Mouse (Mus musculus): ENCODE results near the gene Etfa. TPM values are rescaled to one million over a fixed set of nuclear protein-coding genes. Genes with fewer than 3 reads are reported as not detected.

The Etfa gene
- total RNA-seq, 2 experiments from 2014 or later, result 38.7 to 39.4 TPM

DNA sequence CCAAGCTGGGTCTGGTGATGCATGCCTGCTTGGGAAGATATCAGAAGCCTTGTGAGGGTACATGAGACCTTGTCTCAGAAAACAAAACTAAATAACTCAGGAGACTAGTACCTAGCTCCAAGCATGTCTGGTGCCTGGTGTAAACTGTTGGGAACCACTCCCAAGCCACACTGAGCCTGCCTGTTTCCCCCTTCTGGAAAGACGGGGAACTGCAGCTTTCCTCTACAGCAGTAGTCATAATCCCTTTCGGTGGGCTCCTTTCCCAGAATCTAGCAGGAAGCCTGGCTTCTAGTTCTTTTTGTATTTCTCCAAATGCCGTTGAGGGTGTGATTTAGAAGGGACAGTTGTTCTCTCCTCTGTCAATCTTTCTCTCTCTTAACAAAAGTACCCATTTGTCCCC is 23.9 kb upstream of the Etfa start:
- peak; percentile 79 for DNase-seq
- intact Hi-C loops (cut with DNase I), result no loop called here

DNA sequence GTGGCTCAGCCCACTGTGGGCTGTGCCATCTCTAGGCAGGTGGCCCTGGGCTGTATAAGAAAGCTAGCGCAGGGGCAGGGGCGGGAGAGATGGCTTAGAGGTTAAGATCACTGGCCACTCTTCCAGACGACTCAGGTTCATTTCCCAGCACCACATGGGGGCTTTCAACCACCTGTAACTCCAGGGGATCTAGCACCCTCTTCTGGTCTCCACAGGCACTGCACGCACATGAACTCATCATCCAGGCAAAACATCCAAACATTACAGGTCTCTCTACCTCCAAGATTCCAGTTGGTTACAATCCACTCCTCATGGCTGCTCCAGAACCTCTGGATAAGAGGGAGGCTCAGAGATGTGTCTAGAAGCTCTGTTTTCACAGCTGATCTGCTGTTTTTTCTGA is 13.7 kb upstream of the Etfa start:
- DNase-seq, result no peak
- intact Hi-C loops (cut with DNase I), result no loop called here

DNA sequence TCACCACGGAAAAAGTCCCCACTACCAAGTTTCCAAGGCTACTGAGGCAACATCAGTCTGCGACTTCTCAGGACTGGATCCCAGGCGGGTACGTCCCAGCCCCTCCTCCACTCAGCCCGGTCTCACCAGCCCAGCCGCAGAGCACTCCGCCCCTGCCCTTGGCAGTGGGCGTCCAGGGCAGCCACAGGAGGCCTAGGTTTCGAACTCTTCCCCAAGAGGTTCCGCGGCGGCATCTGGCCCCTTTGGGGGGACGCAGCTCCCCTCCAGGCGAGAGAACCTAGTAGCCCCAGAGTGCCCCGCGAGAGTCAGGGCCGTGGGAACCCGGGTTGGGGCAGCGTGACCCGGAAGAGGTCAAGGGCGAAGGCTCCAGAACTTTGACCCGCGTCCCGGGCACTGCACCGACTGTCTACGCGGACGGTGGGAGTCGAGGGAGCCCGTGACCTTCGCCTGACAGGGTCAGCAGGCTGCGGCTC is 486 bp downstream of the Etfa start:
- DNase-seq, result peak; percentile 52
- intact Hi-C loops (cut with DNase I), result no loop called here

DNA sequence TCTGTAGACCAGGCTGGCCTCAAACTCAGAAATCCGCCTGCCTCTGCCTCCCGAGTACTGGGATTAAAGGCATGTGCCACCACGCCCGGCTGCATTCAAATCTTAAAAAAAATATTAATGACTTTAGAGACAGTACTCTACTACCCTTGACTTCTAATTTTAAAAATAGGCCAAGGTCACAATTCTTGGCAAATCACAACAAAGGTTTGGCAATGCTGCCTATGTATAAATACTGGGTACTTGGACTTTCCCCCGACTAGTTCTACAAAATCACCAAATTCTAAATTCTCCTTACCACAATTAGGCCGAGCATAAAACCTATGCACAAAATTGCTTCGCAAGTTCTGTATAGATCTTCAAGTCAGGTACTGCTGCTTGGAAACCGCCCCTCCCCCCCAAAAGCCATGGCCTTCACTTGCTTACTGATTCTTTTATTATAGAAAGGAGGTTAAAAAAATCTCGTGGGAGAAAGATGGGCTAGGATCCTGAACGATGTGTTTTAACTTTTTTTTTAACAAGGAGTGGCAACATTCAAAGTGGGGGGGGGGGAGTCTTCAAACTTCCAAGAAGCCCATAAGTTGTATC is 1.3 kb downstream of the Etfa start:
- DNase-seq, result peak; percentile 5
- intact Hi-C loops (cut with DNase I), result no loop called here

DNA sequence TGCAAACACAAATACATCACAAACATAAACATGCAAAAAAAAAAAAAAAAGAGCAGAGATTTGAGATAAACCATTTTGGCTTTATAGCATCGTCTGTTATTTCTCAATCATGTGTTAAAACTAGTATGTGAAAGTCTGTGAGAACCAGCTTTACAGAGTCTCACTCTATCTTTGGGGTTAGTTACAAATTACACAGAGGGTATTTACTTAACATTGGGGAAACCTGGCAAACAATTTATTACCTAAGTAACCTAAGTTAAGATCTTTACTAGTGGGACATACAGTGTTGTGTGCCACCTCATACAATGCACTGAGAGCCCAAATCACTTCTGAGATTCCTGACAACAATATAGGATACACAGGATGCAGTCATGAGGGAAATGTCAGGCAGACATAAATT is 2.3 kb downstream of the Etfa start:
- intact Hi-C loops (cut with DNase I), result no loop called here
- no peak for DNase-seq

DNA sequence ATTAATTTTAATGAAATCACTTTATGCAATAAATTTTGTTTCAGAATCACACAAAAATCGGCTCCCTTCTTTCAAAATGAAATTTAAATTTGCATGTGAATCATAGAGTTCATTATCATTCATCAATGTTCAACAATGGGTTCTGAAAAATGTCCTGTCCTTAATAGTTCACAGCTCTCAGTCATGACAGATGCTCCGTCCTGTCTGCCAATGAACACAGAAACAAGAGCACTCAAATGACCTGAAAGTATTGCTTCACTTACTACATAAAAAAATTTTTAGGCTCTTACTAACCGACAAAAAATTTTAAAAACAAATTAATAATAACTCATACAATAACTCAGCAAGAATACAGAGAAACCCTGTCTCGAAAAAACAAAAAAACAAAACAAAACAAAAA is 3.3 kb downstream of the Etfa start:
- intact Hi-C loops (cut with DNase I), result no loop called here
- DNase-seq, result no peak

DNA sequence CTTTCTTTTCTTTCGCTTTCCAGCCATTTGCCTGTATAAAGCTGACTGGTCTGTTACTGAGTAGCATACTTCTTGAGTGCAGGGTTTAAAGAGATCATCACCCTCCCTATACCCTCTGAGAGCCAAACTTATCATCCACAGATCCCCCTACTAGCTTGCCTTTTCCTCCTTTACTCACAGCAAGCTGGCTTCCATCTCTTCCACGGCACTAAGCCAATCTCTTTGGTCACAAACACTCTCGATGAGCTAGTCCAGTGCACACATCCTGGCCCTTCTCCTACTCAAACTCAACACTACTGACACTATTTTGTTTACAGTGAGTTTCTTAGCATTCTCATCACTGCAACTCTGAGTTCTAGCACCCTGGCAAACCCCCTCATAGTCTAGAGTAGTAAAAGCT is 4.1 kb downstream of the Etfa start:
- DNase-seq, result no peak
- intact Hi-C loops (cut with DNase I), result no loop called here

DNA sequence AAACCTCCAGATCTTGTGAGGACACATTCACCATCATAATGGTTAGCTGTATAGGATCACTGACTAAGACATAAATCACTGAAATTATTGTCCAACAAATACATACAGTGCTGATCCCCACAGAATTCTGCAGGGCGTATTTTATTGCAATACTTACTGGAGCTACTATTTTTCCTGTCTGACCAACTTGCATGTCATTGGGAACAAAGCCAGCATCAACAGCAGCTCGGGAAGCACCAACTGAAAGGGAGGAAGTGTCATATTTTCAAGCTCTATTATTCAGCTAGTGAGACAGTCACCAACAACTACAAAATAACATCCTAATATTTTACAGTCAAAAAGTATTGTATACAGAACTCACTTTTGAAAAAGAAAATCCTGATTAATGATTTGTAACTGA is 29.9 kb downstream of the Etfa start:
- intact Hi-C loops (cut with DNase I), result no loop called here
- no peak for DNase-seq

DNA sequence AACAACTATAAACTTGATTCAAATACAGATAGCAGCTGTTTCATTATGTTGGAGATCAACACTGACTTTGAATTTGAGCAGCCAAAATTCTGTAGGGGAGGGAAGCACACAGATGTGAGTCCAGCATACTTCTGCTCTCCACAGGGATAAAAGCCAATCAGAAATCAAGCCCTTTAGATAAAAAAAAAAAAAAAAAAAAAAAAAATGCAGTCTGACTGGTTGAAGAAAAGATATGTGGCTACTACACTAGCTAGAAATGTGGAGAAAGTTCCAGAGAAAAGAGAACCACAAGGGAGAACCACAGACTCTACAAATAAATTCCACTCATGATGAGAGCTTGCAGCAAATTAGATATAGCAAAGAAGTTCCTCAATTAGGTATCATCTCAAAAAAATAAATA is 33.3 kb downstream of the Etfa start:
- no peak for DNase-seq
- intact Hi-C loops (cut with DNase I), result no loop called here

DNA sequence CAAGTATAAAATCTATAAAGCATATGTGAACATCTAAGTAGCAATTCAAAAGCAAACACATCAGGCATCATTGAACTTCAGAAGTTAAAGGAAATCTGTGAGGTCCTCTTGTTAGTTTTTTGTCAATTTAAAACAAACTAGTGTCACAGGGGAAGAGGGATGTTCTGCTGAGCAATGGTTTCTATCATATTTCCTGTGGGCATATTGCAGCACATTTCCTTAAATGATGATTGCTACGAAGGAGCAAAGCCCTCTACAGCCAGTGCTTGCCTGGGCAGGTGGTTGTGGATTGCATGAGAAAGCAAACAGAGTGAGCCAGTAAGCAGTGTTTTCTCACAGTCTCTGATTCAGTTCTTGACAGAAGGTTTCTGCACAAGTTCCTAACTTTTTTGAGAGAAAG is 36.0 kb downstream of the Etfa start:
- DNase-seq, result no peak
- intact Hi-C loops (cut with DNase I), result no loop called here

DNA sequence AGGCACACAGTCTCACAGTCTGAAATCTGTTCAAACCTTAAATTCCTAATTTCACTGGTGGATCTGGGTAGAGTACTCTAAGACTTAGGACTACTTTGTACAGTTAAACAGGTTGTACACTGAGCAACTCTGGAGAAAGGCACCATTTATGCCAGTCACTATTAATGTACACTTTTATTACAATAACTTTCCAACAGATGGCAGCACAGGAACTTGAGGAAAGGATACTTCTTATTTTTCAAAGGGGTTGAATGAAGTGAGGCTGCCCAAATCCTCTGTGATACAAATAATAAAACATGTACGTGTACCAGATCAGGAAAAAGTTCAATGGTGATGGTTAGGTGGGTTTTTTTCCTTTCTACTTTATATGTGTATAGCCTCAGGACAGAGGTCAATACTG is 43.6 kb downstream of the Etfa start:
- no peak for DNase-seq
- intact Hi-C loops (cut with DNase I), result no loop called here

DNA sequence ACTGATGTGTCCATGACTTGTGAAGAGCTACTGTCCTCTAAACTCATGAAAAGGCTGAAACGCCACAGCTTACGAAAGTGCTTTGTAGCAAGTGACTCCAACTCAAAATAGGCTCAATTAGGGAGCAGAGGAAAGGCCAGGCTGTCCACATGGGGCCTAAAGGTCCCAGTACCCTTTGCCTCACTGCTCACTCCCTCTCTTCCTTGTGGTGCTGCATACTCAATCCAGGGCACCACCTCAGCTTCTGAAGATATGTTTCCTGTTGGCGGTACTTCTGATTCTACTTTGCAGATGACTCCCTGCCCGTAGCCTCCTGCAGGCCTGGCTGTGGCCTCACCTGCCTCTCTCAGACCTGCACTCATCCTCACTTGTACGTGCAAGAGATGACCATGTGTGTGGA is 58.7 kb downstream of the Etfa start:
- DNase-seq, result no peak
- intact Hi-C loops (cut with DNase I), result no loop called here

DNA sequence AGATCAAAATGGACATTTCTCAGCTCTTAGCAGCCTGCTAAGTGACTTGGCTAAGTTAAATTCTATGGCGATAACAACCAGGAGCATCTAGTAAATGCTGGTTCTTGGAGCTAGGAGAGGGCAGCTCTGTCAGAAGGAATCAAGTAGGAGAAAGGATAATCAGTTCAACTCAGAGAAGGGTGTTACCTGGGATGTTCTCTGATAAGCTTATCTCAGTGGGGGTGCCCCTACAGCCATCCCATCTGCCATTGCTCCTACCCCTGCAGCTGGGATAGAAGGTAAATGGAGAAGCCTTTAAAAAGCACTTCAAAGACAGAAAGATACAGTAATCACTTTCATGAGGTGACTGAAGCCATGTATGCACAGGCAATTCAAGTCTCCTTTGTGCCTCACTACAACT is 59.1 kb downstream of the Etfa start:
- no peak for DNase-seq
- intact Hi-C loops (cut with DNase I), result no loop called here

DNA sequence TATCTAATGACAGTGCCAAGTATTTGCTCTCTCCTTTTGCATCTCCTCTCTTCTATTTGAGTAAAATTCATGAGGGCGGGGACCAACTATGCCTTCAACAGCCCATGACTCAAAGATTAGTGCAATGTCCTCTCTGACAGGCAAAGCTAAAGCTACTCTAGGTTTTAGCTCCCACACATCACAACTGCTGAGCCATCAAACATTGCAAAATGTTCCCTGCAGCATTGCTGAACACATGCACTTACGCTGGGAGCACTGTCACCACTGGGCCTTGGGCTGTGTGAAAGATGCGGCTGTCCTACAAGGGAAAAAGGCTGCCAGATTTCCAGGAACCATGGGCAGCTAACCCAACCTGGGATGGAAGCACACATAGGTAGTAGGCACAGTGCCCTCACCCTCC is 60.6 kb downstream of the Etfa start:
- DNase-seq, result no peak
- intact Hi-C loops (cut with DNase I), result no loop called here

DNA sequence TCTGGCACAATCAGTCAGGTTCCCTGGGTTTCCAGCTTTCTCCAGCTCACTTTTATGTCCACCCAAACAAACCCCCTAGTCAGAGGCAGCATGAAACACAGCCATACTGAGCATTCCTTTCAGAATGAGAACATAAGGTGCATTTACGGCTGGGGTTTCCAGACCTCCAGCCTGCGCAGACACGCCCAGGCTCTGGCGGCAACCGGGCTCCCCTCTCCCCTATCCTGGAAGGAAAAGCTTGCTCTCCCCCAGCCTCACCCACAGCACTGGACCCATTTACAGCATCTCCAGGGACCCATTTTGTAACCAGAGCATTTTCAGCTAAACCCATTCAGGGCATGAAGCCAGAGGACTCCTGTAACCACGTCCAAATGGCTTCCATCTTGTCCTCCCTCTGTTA is 62.0 kb downstream of the Etfa start:
- DNase-seq, result no peak

DNA sequence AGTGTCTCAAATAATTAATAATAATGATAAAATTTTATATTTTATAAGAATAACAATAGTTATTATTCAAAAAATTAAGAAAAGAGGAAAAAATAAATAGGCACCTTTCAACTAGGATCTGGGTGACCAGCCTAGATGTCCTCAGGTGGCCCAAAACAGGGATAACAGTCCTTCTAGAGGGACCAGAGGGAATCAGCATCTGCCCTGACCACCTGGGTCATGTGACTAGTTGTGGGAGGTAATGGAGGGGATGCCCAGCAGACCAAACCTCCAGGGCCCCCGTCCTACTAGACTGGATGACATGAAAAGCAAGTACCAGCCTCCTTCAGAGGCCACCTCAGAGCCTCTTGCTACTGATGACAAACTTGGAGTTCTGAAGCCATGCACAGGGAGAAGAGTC is 62.9 kb downstream of the Etfa start:
- DNase-seq, result no peak
- intact Hi-C loops (cut with DNase I), result no loop called here

More for the DNA sequence above, 62.0 kb downstream of the Etfa start:
- intact Hi-C loops (cut with DNase I), result no loop called here

DNA sequence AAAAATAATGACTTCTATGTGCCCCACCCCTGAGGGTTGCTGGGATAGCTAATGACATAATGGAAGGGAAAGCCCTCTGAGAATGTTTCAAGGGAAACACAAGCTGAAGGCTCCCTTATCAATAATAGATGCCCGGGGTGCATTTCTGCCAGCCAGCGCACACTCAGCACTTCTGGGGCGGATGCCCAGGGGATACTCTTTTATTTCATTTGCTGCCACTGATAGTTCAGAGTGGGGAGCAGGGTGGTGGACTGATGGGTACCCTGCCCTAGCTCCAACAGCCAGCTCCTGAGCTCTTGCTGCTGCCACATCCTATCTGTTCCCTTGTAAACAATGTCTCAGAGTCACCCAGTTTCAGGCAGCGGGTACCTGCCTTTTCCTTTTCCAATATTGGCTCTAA is 64.5 kb downstream of the Etfa start:
- intact Hi-C loops (cut with DNase I), result no loop called here
- DNase-seq, result no peak

DNA sequence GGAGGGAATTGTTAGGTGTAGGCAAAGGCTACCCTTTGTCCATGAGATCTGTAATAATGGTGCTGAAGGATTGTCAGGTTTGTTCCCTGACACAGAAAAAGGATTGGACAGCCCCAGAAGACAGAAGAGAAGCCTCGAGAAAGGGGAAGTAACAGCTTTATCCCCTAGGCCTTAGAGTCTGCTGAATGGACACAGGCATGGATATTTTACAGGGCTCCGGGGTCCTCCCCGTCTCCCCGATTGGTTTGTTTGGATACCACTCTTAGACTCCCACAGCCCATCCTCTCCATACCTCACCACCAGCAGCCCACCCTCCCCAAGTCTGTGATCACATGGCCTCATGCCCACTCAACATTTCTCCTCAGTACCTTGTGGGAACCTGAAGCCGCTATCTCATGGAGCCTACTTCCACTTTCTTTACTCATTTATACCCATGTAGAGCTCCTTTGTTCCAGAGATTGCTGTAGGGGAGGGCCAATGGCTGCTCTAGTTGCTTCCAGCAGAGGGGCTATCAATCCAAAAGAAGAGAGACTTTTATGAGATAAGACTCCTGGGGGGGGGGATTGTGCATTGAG is 72.8 kb downstream of the Etfa start:
- intact Hi-C loops (cut with DNase I), result no loop called here
- DNase-seq, result no peak

DNA sequence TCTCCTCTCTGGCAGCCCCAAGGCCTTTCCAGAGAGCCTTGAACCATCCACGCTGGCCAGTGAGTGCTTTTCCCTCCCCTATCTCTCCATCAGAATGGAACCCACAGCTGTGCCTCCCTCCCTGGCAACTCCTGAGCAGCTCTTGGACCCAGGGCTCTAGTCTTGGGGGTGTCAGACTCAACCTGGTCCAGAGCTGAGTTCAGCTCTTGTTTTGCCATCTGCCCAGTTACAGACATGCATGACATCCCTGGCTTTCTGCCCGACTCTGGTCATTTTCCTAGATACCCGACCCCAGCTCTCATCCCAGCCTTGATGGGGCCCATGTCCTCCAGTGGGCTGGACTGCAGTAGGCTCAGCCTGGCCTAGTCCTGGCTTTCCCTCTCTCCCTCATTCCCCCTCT is 73.6 kb downstream of the Etfa start:
- peak; percentile 48 for DNase-seq
- intact Hi-C loops (cut with DNase I), result no loop called here

DNA sequence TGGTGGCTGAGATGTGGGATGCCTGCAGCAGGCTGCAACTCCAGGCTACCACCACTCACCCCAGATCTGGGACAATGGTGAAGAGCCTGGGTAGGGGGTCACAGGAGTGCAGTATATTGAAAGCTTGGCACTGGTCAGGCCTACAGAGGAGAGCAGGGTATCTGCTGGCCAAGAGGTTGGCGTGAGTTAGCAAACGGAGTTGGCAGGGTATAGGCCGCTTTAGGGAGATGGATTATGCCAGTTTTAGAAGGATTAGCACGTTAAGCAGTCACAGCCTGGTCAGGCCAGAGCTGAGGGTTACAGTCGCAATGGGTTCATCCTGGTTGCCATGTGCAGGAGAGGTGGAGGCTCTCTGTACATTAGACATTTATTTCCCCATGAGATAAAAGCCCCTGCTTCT is 78.2 kb downstream of the Etfa start:
- intact Hi-C loops (cut with DNase I), result no loop called here

DNA sequence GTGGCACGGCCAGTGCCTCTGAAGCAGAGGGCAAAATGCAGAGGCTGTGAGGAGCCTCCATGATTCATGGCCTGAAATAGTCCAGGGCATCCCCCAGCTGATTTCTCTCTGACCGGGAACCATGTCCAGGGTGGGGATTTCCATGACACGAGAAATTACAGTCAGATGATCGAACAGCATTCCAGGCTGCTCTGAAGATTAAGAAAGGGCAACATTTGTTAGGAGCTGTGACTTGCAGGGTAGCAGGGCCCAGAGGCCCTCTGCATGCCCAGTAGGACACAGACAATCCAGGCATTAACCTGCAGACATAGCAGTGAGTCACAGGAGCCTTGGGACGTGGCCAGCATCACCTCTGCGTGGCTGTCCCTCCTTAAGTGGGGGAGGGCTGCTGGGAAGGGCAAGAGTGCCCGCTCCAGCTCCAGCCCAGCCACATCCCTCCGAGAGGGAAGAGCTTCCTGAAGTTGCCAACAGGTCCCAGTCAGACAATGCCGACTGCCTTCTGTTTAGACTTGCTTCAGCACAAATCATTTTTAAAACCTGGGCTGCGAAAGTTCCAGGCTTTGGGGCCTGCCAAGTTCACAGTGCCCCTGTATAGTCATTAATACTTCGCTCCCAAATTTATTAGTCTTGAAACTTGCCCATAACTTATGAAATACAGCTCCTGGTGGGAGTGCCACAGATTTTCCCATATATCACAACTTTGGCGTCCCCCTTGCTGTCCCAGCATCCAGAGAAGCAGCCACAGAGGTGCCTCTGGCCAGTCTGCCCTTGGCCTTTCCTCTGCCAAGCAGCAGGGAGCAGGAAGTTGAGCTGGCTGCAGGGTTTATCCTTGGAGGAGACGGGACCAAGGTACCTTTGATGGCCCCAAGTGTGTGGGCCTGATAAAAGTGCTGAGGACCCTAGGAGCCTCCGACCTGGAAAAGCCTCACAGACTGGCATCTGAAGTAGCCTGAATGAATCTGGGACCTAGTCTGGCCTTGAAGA is 79.4 kb downstream of the Etfa start:
- no peak for DNase-seq
- intact Hi-C loops (cut with DNase I), result no loop called here

More for the DNA sequence above, 78.2 kb downstream of the Etfa start:
- DNase-seq, result no peak

DNA sequence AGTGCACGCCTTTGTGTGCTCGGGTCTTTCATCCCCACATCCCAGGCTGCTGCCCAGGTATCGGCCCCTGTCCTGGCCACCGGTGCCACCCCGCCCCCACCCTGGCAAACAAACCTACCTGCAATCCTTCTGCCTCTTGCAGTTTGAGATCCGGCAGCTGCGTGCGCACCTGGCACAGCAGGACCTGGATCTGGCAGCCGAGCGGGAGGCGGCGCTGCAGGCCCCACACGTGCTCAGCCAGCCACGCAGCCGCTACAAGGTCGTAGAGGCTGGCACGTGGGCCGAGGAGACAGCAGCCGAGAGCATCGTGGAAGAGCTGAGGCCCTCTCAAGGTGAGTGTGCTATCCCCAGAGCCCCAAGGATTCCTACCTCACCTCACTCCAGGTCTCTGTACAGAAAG is 81.9 kb downstream of the Etfa start:
- intact Hi-C loops (cut with DNase I), result no loop called here

More for the DNA sequence above, 81.9 kb downstream of the Etfa start:
- DNase-seq, result peak; percentile 19
